Mouse (Mus musculus) limb, embryonic 11.5 days (tissue): ENCODE measurements at regions not wholly inside any gene's neighbourhood (a gene's known extent, or its start where the extent isn't known, plus 50 kb on each side); places are given as distances from the start of the nearest gene placed in this dataset. TPM values are rescaled to one million over a fixed set of nuclear protein-coding genes. Genes with fewer than 3 reads are reported as not detected.
A peak's percentile ranks its signal among the peaks of the same experiment; 100 is the strongest.

Source experiments
- ATAC-seq: fragments of 200-750 bp; cut with Nextera tagmentation; 2 replicates; pipeline ENCODE4 v1.8.0; 2017; ENCODE audit warnings: low read depth; ENCODE audit not compliant: insufficient number of reproducible peaks, low FRiP score, low TSS enrichment
- DNase-seq: peaks from one replicate; pipeline ENCODE4 v3.0.0-alpha.2; 2015; ENCODE audit warnings: low spot score
- H3K27ac ChIP-seq: fragments of 300-500 bp; sonication (generic); replicated peaks from 2 replicates; pipeline ENCODE4 v1.5.1; 2014; ENCODE audit warnings: low read depth, mild to moderate bottlenecking, low read length
- H3K27me3 ChIP-seq: fragments of 300-500 bp; sonication (generic); 2 replicates; pipeline ENCODE4 v1.6.1; 2014; ENCODE audit warnings: mild to moderate bottlenecking, low read length, mixed read lengths; ENCODE audit not compliant: control insufficient read depth, insufficient read depth
- H3K36me3 ChIP-seq: fragments of 300-500 bp; sonication (generic); 2 replicates; pipeline ENCODE4 v1.6.1; 2014; ENCODE audit warnings: mild to moderate bottlenecking, low read length, moderate library complexity, mixed read lengths; ENCODE audit not compliant: control insufficient read depth, insufficient read depth
- H3K4me1 ChIP-seq: fragments of 300-500 bp; sonication (generic); 2 replicates; pipeline ENCODE4 v1.6.1; 2014; ENCODE audit warnings: low read length, mixed read lengths; ENCODE audit not compliant: control insufficient read depth, insufficient read depth
- H3K4me2 ChIP-seq: fragments of 300-500 bp; sonication (generic); 2 replicates; pipeline ENCODE4 v1.6.1; 2014; ENCODE audit warnings: low read depth, mild to moderate bottlenecking, moderate library complexity; ENCODE audit not compliant: severe bottlenecking
- H3K4me3 ChIP-seq: fragments of 300-500 bp; sonication (generic); 2 replicates; pipeline ENCODE4 v1.5.1; 2014; ENCODE audit warnings: low read depth, low read length
- H3K9ac ChIP-seq: fragments of 300-500 bp; sonication (generic); 2 replicates; pipeline ENCODE4 v1.6.1; 2014; ENCODE audit warnings: mild to moderate bottlenecking, low read length
- H3K9me3 ChIP-seq: fragments of 300-500 bp; sonication (generic); 2 replicates; pipeline ENCODE4 v1.6.1; 2016; ENCODE audit warnings: low read length; ENCODE audit not compliant: control insufficient read depth
- WGBS: fragments of 180-500 bp; shearing (Covaris S2); extraction: QIAGEN DNeasy Blood & Tissue Kit; methylation state at CpG from one replicate; pipeline ENCODE4 v1.1.7; 2014; 5-methylcytosine and 5-hydroxymethylcytosine counted together
- microRNA counts: library from miRNA; unstranded; fragments of <30 nt; microRNA quantifications from one replicate; lab custom pipeline; 2016
- microRNA-seq: library from miRNA; unstranded; fragments of <30 nt; microRNA quantifications from one replicate; pipeline ENCODE4, GENCODE M21; 2016

DNA sequence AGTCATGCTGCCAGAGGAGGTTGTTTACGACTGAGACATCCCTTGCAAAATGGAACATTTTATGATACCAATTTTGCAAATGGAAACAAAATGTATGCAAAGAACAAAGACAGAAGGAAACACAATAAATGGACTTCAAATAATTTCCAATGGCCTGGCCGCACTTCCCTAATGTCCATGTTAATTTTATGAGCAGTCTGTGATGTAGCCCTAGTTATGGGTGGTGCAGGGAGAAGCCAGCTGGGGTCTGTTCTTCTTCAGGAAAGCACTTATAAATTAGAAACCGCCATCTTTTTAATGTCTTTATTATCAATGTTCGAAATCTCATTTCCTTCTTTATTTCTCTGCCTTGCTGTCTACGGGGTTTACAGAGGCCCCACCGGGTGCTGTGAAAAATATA, 51.0 kb upstream of the Jak1 start:
- ATAC-seq (no peak), DNase-seq (no peak)
- WGBS = 70% methylated on average over 6 of the region's 6 CpGs
- Histone ChIP-seq H3K27me3 (no peaks in the 10 kb centered on the region), H3K27ac (no peak overlapping the region), H3K9me3 (no peaks in the 10 kb centered on the region), H3K36me3 (no peaks in the 10 kb centered on the region), H3K4me3 (no peak overlapping the region), H3K4me1 (no peaks in the 10 kb centered on the region), H3K9ac (no peak overlapping the region), H3K4me2 (no peak overlapping the region)

MicroRNAs in the stretch of these regions (microRNA counts, 519-probe panel; counts per million panel counts)
- not detected for microRNA mmu-miR-101a (lab: Ali Mortazavi, UCI)

Small RNAs in the stretch of these regions (microRNA-seq; reads per million reads assigned to microRNA genes)
- gene Mir101a = 103 reads per million, percentile 48 among the genes with 10 or more reads in this experiment
